Mouse (Mus musculus) hindbrain, postnatal 0 days (tissue): ENCODE measurements around the gene A630095N17Rik. TPM values are rescaled to one million over a fixed set of nuclear protein-coding genes. Genes with fewer than 3 reads are reported as not detected.

ENCODE experiments used
- ATAC-seq: fragments of 200-750 bp; cut with Nextera tagmentation; 2 replicates; pipeline ENCODE4 v1.8.0; 2017; ENCODE audit warnings: mild to moderate bottlenecking, moderate TSS enrichment, moderate library complexity
- DNase-seq: peaks from one replicate; pipeline ENCODE4 v3.0.0-alpha.2; 2015; ENCODE audit warnings: low spot score
- H3K27ac ChIP-seq: fragments of 300-500 bp; sonication (generic); 2 replicates; pipeline ENCODE4 v1.5.1; 2014; ENCODE audit warnings: mild to moderate bottlenecking
- H3K27me3 ChIP-seq: fragments of 300-500 bp; sonication (generic); 2 replicates; pipeline ENCODE4 v1.6.1; 2014; ENCODE audit warnings: low read length, mixed read lengths; ENCODE audit not compliant: insufficient read depth
- H3K36me3 ChIP-seq: fragments of 300-500 bp; sonication (generic); 2 replicates; pipeline ENCODE4 v1.6.1; 2014; ENCODE audit warnings: low read length, mixed read lengths; ENCODE audit not compliant: insufficient read depth
- H3K4me1 ChIP-seq: fragments of 300-500 bp; sonication (generic); 2 replicates; pipeline ENCODE4 v1.6.1; 2014; ENCODE audit warnings: antibody characterized with exemption, low read length, mixed read lengths; ENCODE audit not compliant: insufficient read depth
- H3K4me2 ChIP-seq: fragments of 300-500 bp; sonication (generic); 2 replicates; pipeline ENCODE4 v1.6.1; 2014; ENCODE audit warnings: low read depth, mild to moderate bottlenecking, low read length, moderate library complexity, mixed read lengths
- H3K4me3 ChIP-seq: fragments of 300-500 bp; sonication (generic); 2 replicates; pipeline ENCODE4 v1.5.1; 2014; ENCODE audit warnings: low read length
- H3K9ac ChIP-seq: fragments of 300-500 bp; sonication (generic); replicated peaks from 2 replicates; pipeline ENCODE4 v1.6.1; 2014; ENCODE audit warnings: mild to moderate bottlenecking, low read length, moderate library complexity, mixed read lengths
- H3K9me3 ChIP-seq: fragments of 300-500 bp; sonication (generic); 2 replicates; pipeline ENCODE4 v1.6.1; 2016; ENCODE audit warnings: low read length, mixed read lengths
- CTCF ChIP-seq: IDR thresholded peaks from 2 replicates; pipeline ENCODE4 v1.5.1; 2016; ENCODE audit warnings: antibody characterized with exemption, control low read depth, low read depth
- WGBS: fragments of 180-500 bp; shearing (Covaris S2); extraction: QIAGEN DNeasy Blood & Tissue Kit; methylation state at CpG from one replicate; pipeline ENCODE4 v1.1.7; 2014; 5-methylcytosine and 5-hydroxymethylcytosine counted together
- microRNA-seq, 2 experiments: library from miRNA; unstranded; fragments of <30 nt; microRNA quantifications; one replicate each; pipeline ENCODE4; 2016
- polyA plus RNA-seq: library from polyadenylated mRNA; unstranded; fragments of >200 nt; fragmentation: Nextera tagmentation; extraction: Ambion mirVana; gene quantifications from 2 replicates; pipeline ENCODE4 v1.2.1, GENCODE M21; 2015
- total RNA-seq: library from RNA; depleted of rRNA; stranded (reverse); fragments of >200 nt; gene quantifications from 2 replicates; pipeline ENCODE4 v1.2.3, GENCODE M21; 2014; rRNA removed

A630095N17Rik gene
- total and polyA plus RNA-seq, 2 experiments from 2014 or later: 0.31 TPM; not detected in 1

DNA sequence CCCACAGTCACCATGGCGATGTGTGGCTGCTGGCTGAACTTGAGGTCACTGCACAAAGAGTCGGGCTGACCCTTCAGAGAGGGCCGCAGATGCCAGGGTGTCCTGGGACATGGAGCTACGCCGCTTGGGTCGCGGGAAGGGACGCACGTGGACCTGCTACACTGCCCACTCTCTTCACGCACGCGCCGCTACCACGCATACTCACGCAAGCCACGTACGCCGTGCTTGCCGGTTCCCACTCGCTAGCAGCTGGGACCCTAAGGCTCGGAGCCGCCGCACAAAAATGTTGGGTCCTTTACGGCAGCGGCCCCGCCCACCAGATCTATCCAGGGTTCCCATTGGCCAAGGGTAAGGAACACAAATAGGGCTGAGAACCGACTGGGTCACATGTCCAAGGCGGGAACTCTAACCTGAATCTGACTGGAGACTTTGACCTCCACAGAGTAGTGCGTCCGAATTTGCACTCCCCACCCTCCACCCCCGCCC is 51.8 kb downstream of the A630095N17Rik start, which contains the start of gene Abcb6:
Gene Abcb6, minus strand, starts transcription at position 288 of the 486 bp plus-strand sequence.
- WGBS: under 1% methylated on average over 31 of the region's 31 CpGs
- Histone ChIP-seq H3K4me1 (peaks cover 10% of the 10 kb centered on the region), H3K4me3 (peak within 1 kb of the TSS; percentile 50), H3K27me3 (no peaks in the 10 kb centered on the region), H3K9ac (peak within 1 kb of the TSS; percentile 53), H3K4me2 (peak within 1 kb of the TSS; percentile 93), H3K27ac (peak within 1 kb of the TSS; percentile 69), H3K36me3 (peaks cover 40% of the 10 kb centered on the region), H3K9me3 (no peaks in the 10 kb centered on the region)
- TF ChIP-seq CTCF: no peak
- ATAC-seq: peak; percentile 93
- peak; percentile 96 for DNase-seq

GRCm38 (mm10) chr1:75179334-75180104 is 52.4 kb downstream of the A630095N17Rik start:
- ATAC-seq (peak; percentile 69), DNase-seq (peak; percentile 80)
- TF ChIP-seq CTCF: no peak
- Histone ChIP-seq H3K9ac (peak overlapping the region; percentile 53), H3K4me1 (peaks cover 10% of the 10 kb centered on the region), H3K36me3 (peaks cover 35% of the 10 kb centered on the region), H3K4me2 (peak overlapping the region; percentile 93), H3K9me3 (no peaks in the 10 kb centered on the region), H3K4me3 (peak overlapping the region; percentile 50), H3K27me3 (no peaks in the 10 kb centered on the region), H3K27ac (peak overlapping the region; percentile 69)
- 4% methylated on average over 23 of the region's 23 CpGs for WGBS

Small RNA genes lying within 50 kb of the gene (microRNA-seq; reads per million reads assigned to microRNA genes)
- gene Gm27943: 0 reads per million in 2 experiments

Other genes with a start within 250 kb of the A630095N17Rik start
- 4.4 and 7.8 TPM in 2 replicates for gene Nhej1, start 106.9 kb downstream of the A630095N17Rik start, total RNA-seq
- 5.2 and 5.8 TPM in 2 replicates for gene Nhej1, start 106.9 kb downstream of the A630095N17Rik start, polyA plus RNA-seq
- gene Slc23a3, start 98.2 kb downstream of the A630095N17Rik start, total RNA-seq: not detected in 2 replicates
- not detected in 2 replicates for gene Slc23a3, start 98.2 kb downstream of the A630095N17Rik start, polyA plus RNA-seq
- 50.0 and 52.4 TPM in 2 replicates for gene Cnppd1, start 89.4 kb downstream of the A630095N17Rik start, total RNA-seq
- 44.8 and 46.3 TPM in 2 replicates for gene Cnppd1, start 89.4 kb downstream of the A630095N17Rik start, polyA plus RNA-seq
- gene Retreg2, start 89.3 kb downstream of the A630095N17Rik start, total RNA-seq: 240 and 274 TPM in 2 replicates
- 124 and 137 TPM in 2 replicates for gene Retreg2, start 89.3 kb downstream of the A630095N17Rik start, polyA plus RNA-seq
- gene Zfand2b, start 63.5 kb downstream of the A630095N17Rik start, total RNA-seq: 35.9 and 49.5 TPM in 2 replicates
- 45.0 and 47.3 TPM in 2 replicates for gene Zfand2b, start 63.5 kb downstream of the A630095N17Rik start, polyA plus RNA-seq
- gene Abcb6, start 51.7 kb downstream of the A630095N17Rik start, total RNA-seq: 51.5 and 52.0 TPM in 2 replicates
- gene Abcb6, start 51.7 kb downstream of the A630095N17Rik start, polyA plus RNA-seq: 40.4 and 45.9 TPM in 2 replicates
- 17.9 and 30.2 TPM in 2 replicates for gene Ankzf1, start 40.0 kb downstream of the A630095N17Rik start, total RNA-seq
- 14.1 and 17.0 TPM in 2 replicates for gene Ankzf1, start 40.0 kb downstream of the A630095N17Rik start, polyA plus RNA-seq
- gene Atg9a, start 39.9 kb downstream of the A630095N17Rik start, total RNA-seq: 132 and 155 TPM in 2 replicates
- 60.3 and 62.8 TPM in 2 replicates for gene Atg9a, start 39.9 kb downstream of the A630095N17Rik start, polyA plus RNA-seq
- 14.8 and 15.3 TPM in 2 replicates for gene Glb1l, start 21.3 kb downstream of the A630095N17Rik start, total RNA-seq
- 15.5 TPM in 2 replicates for gene Glb1l, start 21.3 kb downstream of the A630095N17Rik start, polyA plus RNA-seq
- gene Stk16, start 21.3 kb downstream of the A630095N17Rik start, total RNA-seq: 84.8 and 105 TPM in 2 replicates
- gene Stk16, start 21.3 kb downstream of the A630095N17Rik start, polyA plus RNA-seq: 103 and 112 TPM in 2 replicates
- 180 and 235 TPM in 2 replicates for gene Tuba4a, start 12.2 kb downstream of the A630095N17Rik start, total RNA-seq
- 155 and 163 TPM in 2 replicates for gene Tuba4a, start 12.2 kb downstream of the A630095N17Rik start, polyA plus RNA-seq
- gene Dnajb2, start 4.3 kb upstream of the A630095N17Rik start, total RNA-seq: 33.3 and 48.0 TPM in 2 replicates
- gene Dnajb2, start 4.3 kb upstream of the A630095N17Rik start, polyA plus RNA-seq: 62.6 and 64.5 TPM in 2 replicates
- gene Ptprn, start 32.4 kb upstream of the A630095N17Rik start, total RNA-seq: 120 and 132 TPM in 2 replicates
- gene Ptprn, start 32.4 kb upstream of the A630095N17Rik start, polyA plus RNA-seq: 46.0 and 48.3 TPM in 2 replicates
- 257 and 298 TPM in 2 replicates for gene Resp18, start 46.3 kb upstream of the A630095N17Rik start, total RNA-seq
- gene Resp18, start 46.3 kb upstream of the A630095N17Rik start, polyA plus RNA-seq: 394 and 396 TPM in 2 replicates
- 143 and 175 TPM in 2 replicates for gene Dnpep, start 85.9 kb upstream of the A630095N17Rik start, total RNA-seq
- 120 and 131 TPM in 2 replicates for gene Dnpep, start 85.9 kb upstream of the A630095N17Rik start, polyA plus RNA-seq
- gene Des, start 128.2 kb upstream of the A630095N17Rik start, total RNA-seq: 2.6 and 6.9 TPM in 2 replicates
- gene Des, start 128.2 kb upstream of the A630095N17Rik start, polyA plus RNA-seq: 1.2 and 1.6 TPM in 2 replicates
- 50.4 and 52.7 TPM in 2 replicates for gene Speg, start 143.2 kb upstream of the A630095N17Rik start, total RNA-seq
- 19.2 and 19.9 TPM in 2 replicates for gene Speg, start 143.2 kb upstream of the A630095N17Rik start, polyA plus RNA-seq
- gene Gmppa, start 203.8 kb upstream of the A630095N17Rik start, total RNA-seq: 88.0 and 96.8 TPM in 2 replicates
- 59.9 and 63.1 TPM in 2 replicates for gene Gmppa, start 203.8 kb upstream of the A630095N17Rik start, polyA plus RNA-seq
- gene Asic4, start 218.3 kb upstream of the A630095N17Rik start, total RNA-seq: 71.4 and 74.1 TPM in 2 replicates
- 17.0 and 21.0 TPM in 2 replicates for gene Asic4, start 218.3 kb upstream of the A630095N17Rik start, polyA plus RNA-seq
- gene Chpf, start 247.2 kb upstream of the A630095N17Rik start, total RNA-seq: 155 and 173 TPM in 2 replicates
- gene Chpf, start 247.2 kb upstream of the A630095N17Rik start, polyA plus RNA-seq: 55.3 and 55.8 TPM in 2 replicates
- 52.7 and 69.3 TPM in 2 replicates for gene Tmem198, start 247.4 kb upstream of the A630095N17Rik start, total RNA-seq
- gene Tmem198, start 247.4 kb upstream of the A630095N17Rik start, polyA plus RNA-seq: 33.9 and 36.4 TPM in 2 replicates